Mouse (Mus musculus): ENCODE results near the gene Perm1.

Perm1 gene

GRCm38 (mm10) chr4:156200623-156201475, 14.8 kb upstream of the Perm1 start, which contains the start of gene Isg15:
Gene Isg15, minus strand, starts transcription at chr4:156200818.
- in situ Hi-C loops (cut with MboI, MseI) = no loop called here

- in situ Hi-C loops (cut with MboI, MseI) = no loop called here
Observed at GRCm38 (mm10) chr4:156202462-156202893, 13.2 kb upstream of the Perm1 start.

GRCm38 (mm10) chr4:156203001-156203412, 12.7 kb upstream of the Perm1 start, which contains the start of gene AW011738:
Gene AW011738, plus strand, starts transcription at chr4:156203304.
- in situ Hi-C loops (cut with MboI, MseI) = no loop called here

GRCm38 (mm10) chr4:156203413-156204131, 12.1 kb upstream of the Perm1 start:
- in situ Hi-C loops (cut with MboI, MseI) = no loop called here

GRCm38 (mm10) chr4:156208872-156209271, 6.8 kb upstream of the Perm1 start:
- in situ Hi-C loops (cut with MboI, MseI) = no loop called here

- in situ Hi-C loops (cut with MboI, MseI) = no loop called here
Observed at GRCm38 (mm10) chr4:156209963-156210635, 5.6 kb upstream of the Perm1 start.

- in situ Hi-C loops (cut with MboI, MseI) = no loop called here
Observed at GRCm38 (mm10) chr4:156213134-156213533, 2.5 kb upstream of the Perm1 start.

- in situ Hi-C loops (cut with MboI, MseI) = no loop called here
Observed at GRCm38 (mm10) chr4:156216196-156216595, 528 bp downstream of the Perm1 start.

GRCm38 (mm10) chr4:156217022-156217669, 1.5 kb downstream of the Perm1 start:
- in situ Hi-C loops (cut with MboI, MseI) = no loop called here

GRCm38 (mm10) chr4:156217838-156218237, 2.2 kb downstream of the Perm1 start:
- in situ Hi-C loops (cut with MboI, MseI) = no loop called here

- in situ Hi-C loops (cut with MboI, MseI) = loop anchor here in 1 of 2 experiments (5.0 kb wide), 1 partner anchor 248 kb away; no protein-coding TSS in a partner anchor
Observed at GRCm38 (mm10) chr4:156219936-156220335, 4.3 kb downstream of the Perm1 start.

GRCm38 (mm10) chr4:156224276-156224675, 8.6 kb downstream of the Perm1 start:
- in situ Hi-C loops (cut with MboI, MseI) = loop anchor here in 1 of 2 experiments (5.0 kb wide), 1 partner anchor 252 kb away; no protein-coding TSS in a partner anchor

- in situ Hi-C loops (cut with MboI, MseI) = no loop called here
Observed at GRCm38 (mm10) chr4:156227752-156228392, 12.2 kb downstream of the Perm1 start.

GRCm38 (mm10) chr4:156228393-156229024, 12.8 kb downstream of the Perm1 start:
- in situ Hi-C loops (cut with MboI, MseI) = no loop called here

- in situ Hi-C loops (cut with MboI, MseI) = no loop called here
Observed at GRCm38 (mm10) chr4:156234021-156234501, 18.4 kb downstream of the Perm1 start.

GRCm38 (mm10) chr4:156234701-156235213, 19.1 kb downstream of the Perm1 start, which contains the start of gene Plekhn1:
Gene Plekhn1, minus strand, starts transcription at chr4:156234857.
- in situ Hi-C loops (cut with MboI, MseI) = no loop called here

- in situ Hi-C loops (cut with MboI, MseI) = no loop called here
Observed at GRCm38 (mm10) chr4:156235360-156235770, 19.7 kb downstream of the Perm1 start.

- in situ Hi-C loops (cut with MboI, MseI) = no loop called here
Observed at GRCm38 (mm10) chr4:156235808-156236533, 20.3 kb downstream of the Perm1 start, which contains the start of gene Noc2l. Gene Noc2l, plus strand, starts transcription at chr4:156236010.
